Mouse (Mus musculus) C2C12 (cell line): Measurements from ENCODE around the gene Fto.

Experiments used
- CTCF ChIP-seq: IDR thresholded peaks from one replicate; pipeline ENCODE4 v1.5.1; 2011; ENCODE audit not compliant: control insufficient read depth, insufficient read depth, insufficient read length
- USF1 ChIP-seq: IDR thresholded peaks from one replicate; pipeline ENCODE4 v1.6.1; 2011; ENCODE audit warnings: low read depth, mild to moderate bottlenecking, control low read depth, moderate library complexity

- no peak for TF ChIP-seq USF1
- no peak for TF ChIP-seq CTCF
Observed at GRCm38 (mm10) chr8:91645484-91645883, 332.2 kb downstream of the Fto start.
